Mouse (Mus musculus) cortical plate, adult 2 months (tissue): Measurements from ENCODE around the gene Entpd5. TPM values are rescaled to one million over a fixed set of nuclear protein-coding genes. Genes with fewer than 3 reads are reported as not detected.

Source experiments
- H3K27ac ChIP-seq: fragments of 200-500 bp; 2 replicates; pipeline ENCODE4 v1.5.1; 2012; ENCODE audit warnings: low read length, control low read depth, inconsistent platforms; ENCODE audit not compliant: insufficient read depth
- H3K4me1 ChIP-seq: fragments of 200-500 bp; 2 replicates; pipeline ENCODE4 v1.6.1; 2011; ENCODE audit warnings: low read length; ENCODE audit not compliant: control insufficient read depth, insufficient read depth
- H3K4me3 ChIP-seq: fragments of 200-500 bp; 2 replicates; pipeline ENCODE4 v1.5.1; 2011; ENCODE audit warnings: mild to moderate bottlenecking, low read length, control low read depth; ENCODE audit not compliant: insufficient read depth
- CTCF ChIP-seq: fragments of 200-500 bp; IDR thresholded peaks from 2 replicates; pipeline ENCODE4 v1.5.1; 2011; ENCODE audit warnings: mild to moderate bottlenecking, control low read depth, low read length; ENCODE audit not compliant: insufficient read depth; ENCODE audit errors: extremely low read depth
- POLR2A ChIP-seq: fragments of 200-500 bp; IDR thresholded peaks from 2 replicates; pipeline ENCODE4 v1.6.1; 2011; ENCODE audit warnings: mild to moderate bottlenecking, low read length, control low read depth; ENCODE audit not compliant: insufficient read depth; ENCODE audit errors: extremely low read depth
- polyA plus RNA-seq: library from polyadenylated mRNA; depleted of rRNA; stranded (reverse); fragments of >200 nt; gene quantifications from 2 replicates; pipeline ENCODE4 v1.2.3, GENCODE M21; 2012; rRNA removed

Gene Entpd5
- 20.3 and 24.6 TPM in 2 replicates for polyA plus RNA-seq

GRCm38 (mm10) chr12:84408819-84409507, at the start of gene Entpd5, which contains the start of gene Bbof1:
Entpd5 (minus strand) TSS chr12:84409029.
Bbof1 (plus strand) TSS chr12:84409071.
- TF ChIP-seq CTCF, result no peak
- TF ChIP-seq POLR2A, result peak; percentile 77
- H3K4me1 ChIP-seq, result no peaks in the 10 kb centered on the region; the same call in 1 of the 2 replicates
- H3K4me3 ChIP-seq, result peak within 1 kb of the TSS; percentile 48
- H3K27ac ChIP-seq, result peak within 1 kb of the TSS; percentile 88

GRCm38 (mm10) chr12:84456911-84457310, 48.1 kb upstream of the Entpd5 start:
- H3K4me3 ChIP-seq, result no peak overlapping the region
- no peak overlapping the region for H3K27ac ChIP-seq
- no peak for TF ChIP-seq CTCF
- TF ChIP-seq POLR2A, result no peak
- H3K4me1 ChIP-seq, result no peaks in the 10 kb centered on the region; the same call in 1 of the 2 replicates

DNA sequence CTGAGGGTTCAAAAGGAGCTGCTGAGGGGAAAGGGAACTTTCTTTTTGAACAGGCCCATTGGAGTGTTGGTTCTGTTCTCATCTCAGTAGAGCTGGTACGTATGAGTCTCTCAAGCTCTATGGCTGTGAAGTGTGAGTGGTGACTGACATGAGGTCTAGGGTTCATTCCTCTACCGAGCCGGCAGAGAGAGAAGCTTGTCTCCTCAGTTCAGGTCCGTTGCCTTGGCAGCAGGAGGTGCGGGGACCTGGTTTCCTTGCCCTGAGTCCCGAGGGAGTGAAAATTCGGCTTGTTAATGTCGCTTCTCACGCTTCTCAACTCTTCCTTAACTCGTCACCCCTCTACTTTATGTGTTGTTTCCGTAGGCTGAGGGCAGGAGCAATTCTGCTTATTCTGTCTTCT, 43.0 kb upstream of the Entpd5 start:
- H3K4me3 ChIP-seq, result peak overlapping the region; percentile 49
- H3K4me1 ChIP-seq, result no peaks in the 10 kb centered on the region
- TF ChIP-seq POLR2A (no peak), CTCF (no peak)
- H3K27ac ChIP-seq, result 0 out of 2 replicates have a peak overlapping the region, but pooled peaks have one; percentile 12

DNA sequence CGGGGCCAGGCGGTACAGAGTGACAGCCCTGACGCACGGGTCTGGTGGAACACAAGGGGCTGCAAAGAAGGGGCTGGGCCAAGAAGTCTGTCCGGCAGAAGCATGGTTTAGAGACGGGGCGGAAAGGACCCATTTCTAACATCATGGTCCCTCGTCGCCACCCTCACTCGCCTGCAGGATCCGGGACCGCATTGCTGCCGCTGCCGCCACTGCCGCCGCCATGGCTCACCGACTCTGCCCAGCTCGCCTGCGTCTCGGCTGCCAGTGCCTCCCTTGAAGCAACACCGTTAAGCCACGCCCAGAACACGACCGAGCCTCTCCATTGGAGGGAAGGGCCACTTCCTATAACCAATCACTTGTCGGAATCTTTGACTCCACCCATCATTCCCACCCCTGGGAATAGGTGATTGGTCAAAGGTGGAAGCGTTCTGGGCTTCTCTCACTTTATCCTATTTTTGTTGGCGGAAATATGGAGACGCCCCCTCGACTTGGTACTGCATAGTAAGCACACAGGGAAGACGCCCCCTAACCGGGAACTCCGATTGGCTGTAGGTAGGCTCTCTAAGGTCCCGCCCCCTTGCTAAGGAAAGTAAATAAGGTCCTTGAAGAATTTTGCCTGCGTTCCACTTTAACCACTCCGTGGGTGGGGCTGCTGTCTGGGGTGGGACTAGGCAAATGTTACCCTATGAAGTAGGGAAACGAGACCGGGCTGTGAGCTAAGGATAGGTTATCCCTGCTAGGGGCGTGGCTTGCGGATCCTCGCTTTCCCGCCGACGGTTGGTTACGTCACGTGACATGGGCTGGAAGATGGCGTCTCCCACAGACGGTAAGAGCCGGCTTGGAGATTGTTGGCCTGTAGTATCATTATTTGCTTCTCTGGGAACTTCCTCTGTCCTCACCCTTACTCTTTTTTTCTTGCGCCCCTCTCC, 42.2 kb upstream of the Entpd5 start, which contains the start of the genes Aldh6a1 and Lin52:
Aldh6a1 (minus strand) TSS at position 287 of the 929 bp plus-strand sequence.
Lin52 (plus strand) TSS at position 705 of the 929 bp plus-strand sequence.
- TF ChIP-seq POLR2A (peak; percentile 98), CTCF (no peak)
- H3K27ac ChIP-seq, result 0 out of 2 replicates have a peak within 1 kb of the TSS, but pooled peaks have one; percentile 12
- peak within 1 kb of the TSS; percentile 49 for H3K4me3 ChIP-seq
- H3K4me1 ChIP-seq, result no peaks in the 10 kb centered on the region

DNA sequence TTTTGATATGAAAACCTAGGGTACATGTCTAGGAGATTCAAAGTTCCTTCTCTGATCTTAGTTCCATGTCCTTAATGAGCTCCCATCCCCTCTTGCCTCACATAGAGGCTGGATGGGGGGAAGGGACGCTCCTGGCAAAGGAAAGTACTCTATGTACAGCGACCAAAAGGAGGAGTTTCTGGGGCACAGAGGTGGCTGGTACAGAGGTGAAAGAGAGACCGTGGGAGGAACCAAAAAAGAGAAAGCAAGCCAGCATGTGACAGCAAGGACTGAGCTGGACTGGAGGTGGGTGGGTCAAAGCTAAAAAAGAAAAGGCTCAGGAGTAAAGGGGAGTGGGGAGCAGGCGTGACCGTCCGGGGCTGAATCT, 41.5 kb upstream of the Entpd5 start:
- TF ChIP-seq CTCF, result no peak
- no peak for TF ChIP-seq POLR2A
- peak overlapping the region; percentile 49 for H3K4me3 ChIP-seq
- H3K4me1 ChIP-seq, result no peaks in the 10 kb centered on the region

GRCm38 (mm10) chr12:84449887-84450286, 41.1 kb upstream of the Entpd5 start:
- TF ChIP-seq CTCF (no peak), POLR2A (no peak)
- Histone ChIP-seq H3K27ac (no peak overlapping the region), H3K4me3 (peak overlapping the region; percentile 49; the same call in 1 of the 2 replicates), H3K4me1 (no peaks in the 10 kb centered on the region)

More for the DNA sequence above, 41.5 kb upstream of the Entpd5 start:
- H3K27ac ChIP-seq, result 0 out of 2 replicates have a peak overlapping the region, but pooled peaks have one; percentile 9

- TF ChIP-seq CTCF (no peak), POLR2A (no peak)
- H3K27ac ChIP-seq, result no peak overlapping the region
- no peaks in the 10 kb centered on the region for H3K4me1 ChIP-seq
- H3K4me3 ChIP-seq, result no peak overlapping the region
These were observed 39.4 kb upstream of the Entpd5 start for GRCm38 (mm10) chr12:84448181-84448580.

DNA sequence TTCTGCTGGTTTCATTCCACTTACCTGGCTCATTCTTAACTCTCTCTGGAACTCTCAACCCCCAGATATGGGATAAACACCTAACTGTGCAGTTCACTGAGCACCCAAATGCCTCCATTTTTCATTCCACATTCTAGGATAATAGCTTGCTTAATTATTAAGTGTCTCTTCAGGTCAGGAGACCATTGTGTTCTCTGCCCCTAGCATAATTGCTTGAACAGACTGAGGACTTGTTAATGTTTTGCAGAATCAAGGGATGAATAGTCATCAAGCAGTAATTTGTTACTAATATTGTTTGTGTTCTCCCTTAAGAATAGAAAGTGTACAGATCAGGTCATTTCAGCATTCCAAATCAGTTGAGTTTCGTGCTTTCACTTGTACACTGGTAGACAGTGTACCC, 38.6 kb upstream of the Entpd5 start:
- Histone ChIP-seq H3K4me3 (no peak overlapping the region), H3K4me1 (no peaks in the 10 kb centered on the region), H3K27ac (no peak overlapping the region)
- no peak for TF ChIP-seq POLR2A
- TF ChIP-seq CTCF, result no peak

- Histone ChIP-seq H3K27ac (no peak overlapping the region), H3K4me3 (no peak overlapping the region), H3K4me1 (no peaks in the 10 kb centered on the region)
- TF ChIP-seq CTCF (no peak), POLR2A (no peak)
These were observed 33.7 kb upstream of the Entpd5 start for GRCm38 (mm10) chr12:84442526-84442925.
